Mouse (Mus musculus) megakaryocyte, embryonic 14.5 days (primary cell): ENCODE data around the gene Jsrp1.

Experiments used
- FLI1 ChIP-seq: IDR thresholded peaks from 2 replicates; pipeline ENCODE4 v1.6.1; 2012; ENCODE audit warnings: low read length, inconsistent platforms, mixed read lengths
- GATA1 ChIP-seq: IDR thresholded peaks from 3 replicates; pipeline ENCODE4 v1.6.1; 2012; ENCODE audit warnings: mixed read lengths, low read length, inconsistent platforms, borderline replicate concordance

GRCm38 (mm10) chr10:80837827-80838226 lies 24.5 kb upstream of the Jsrp1 start:
- TF ChIP-seq GATA1 (no peak), FLI1 (no peak)
